Mouse (Mus musculus): ENCODE measurements around the gene Vmn2r112.
"Not testable (repeated sequence)": the region's sequence is repeated elsewhere in the genome, so short reads cannot be mapped to it uniquely, and the experiment has no call there.

The Vmn2r112 gene

GRCm38 (mm10) chr17:22600651-22601050 lies at the start of gene Vmn2r112:
TSS of gene Vmn2r112 (plus strand) at chr17:22600951.
- DNase-seq = not testable (repeated sequence)

DNA sequence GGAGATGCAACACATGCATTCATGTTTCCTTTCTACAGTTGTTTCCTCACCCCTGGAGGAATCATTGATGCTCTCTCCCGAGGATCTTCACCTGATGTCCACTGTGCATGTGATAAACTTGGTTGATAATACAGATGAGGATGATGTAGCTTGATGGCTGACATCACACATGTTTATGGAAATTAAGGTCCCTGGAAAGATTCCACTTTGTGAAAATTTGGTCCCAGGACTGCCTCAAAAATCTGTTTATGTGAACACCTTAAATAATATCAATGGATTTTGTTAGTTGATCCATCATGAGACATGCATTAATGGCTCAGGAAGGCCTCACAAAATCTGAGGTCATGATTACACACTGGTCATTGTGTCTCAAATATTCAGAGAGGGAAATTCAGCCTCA lies 27.4 kb upstream of the Vmn2r112 start, which contains the start of gene Vmn2r111:
Gene Vmn2r111 (minus strand): TSS at position 101 of the 400 bp plus-strand sequence.
- DNase-seq = not testable (repeated sequence)

DNA sequence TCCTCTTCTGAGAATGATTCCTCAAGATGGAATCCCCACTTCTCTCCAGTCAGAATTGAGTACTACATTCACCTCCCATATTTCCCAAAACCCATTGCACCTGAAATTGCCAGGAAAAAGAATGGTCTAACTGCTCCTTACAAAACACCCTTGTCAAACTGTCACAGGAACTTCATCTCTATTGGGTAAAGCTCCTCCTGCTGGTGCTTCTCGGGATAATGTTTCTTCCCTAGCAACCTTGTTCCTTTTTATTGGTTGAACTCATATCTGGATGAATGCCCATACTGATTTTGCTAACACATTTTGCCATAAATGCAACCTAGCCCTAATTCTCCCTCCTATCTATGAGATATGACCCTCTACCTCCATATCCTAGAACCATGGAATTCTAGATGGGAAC lies 29.9 kb downstream of the Vmn2r112 start:
- no peak for DNase-seq

Measured in kidney, postnatal 25 days (tissue).